Mouse (Mus musculus): ENCODE data around the gene Msi2. TPM values are rescaled to one million over a fixed set of nuclear protein-coding genes. Genes with fewer than 3 reads are reported as not detected.

The Msi2 gene
- polyA plus RNA-seq, 1 experiment from 2014 or later, result 24.5 TPM

DNA sequence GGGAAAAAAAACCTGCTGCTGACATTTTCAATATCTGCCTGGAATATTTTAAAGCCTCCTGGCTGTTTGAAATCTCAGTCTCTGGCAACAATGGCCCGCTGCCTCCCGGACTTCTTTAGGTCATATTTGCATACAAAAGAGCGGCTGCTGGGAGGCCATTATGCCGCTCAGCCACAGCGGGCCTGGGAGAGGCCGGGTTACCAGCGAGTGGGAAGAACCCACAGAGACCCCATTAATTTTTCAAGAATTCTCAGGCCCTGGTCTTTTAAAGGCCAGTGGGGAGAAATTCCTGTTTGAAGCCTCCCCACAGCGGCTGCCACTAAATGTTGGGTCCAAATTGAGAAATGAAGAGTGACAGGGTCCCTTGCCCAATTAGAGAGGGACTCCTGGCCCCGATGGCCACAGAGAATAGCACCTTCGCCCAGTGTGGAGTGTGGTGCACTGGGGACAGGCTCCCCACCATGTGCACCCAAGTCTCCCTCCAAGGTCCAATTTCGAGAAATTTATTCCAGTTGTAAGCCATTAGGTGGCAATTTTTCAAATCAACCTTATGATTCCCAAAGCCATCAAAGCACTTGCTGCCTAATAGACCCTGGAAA lies 183.9 kb downstream of the Msi2 start:
- Histone ChIP-seq H3K27ac (no peak overlapping the region), H3K4me2 (ENCODE audit: low read length) (no peak overlapping the region), H3K9ac (ENCODE audit: low read depth, low read length) (no peak overlapping the region), H3K27me3 (ENCODE audit: insufficient read depth, low read length) (no peaks in the 10 kb centered on the region), H3K36me3 (ENCODE audit: insufficient read depth, low read length) (no peaks in the 10 kb centered on the region), H3K4me3 (replicated peaks; ENCODE audit: low read depth, low read length) (no peak overlapping the region), H3K9me3 (replicated peaks; ENCODE audit: low read length) (no peaks in the 10 kb centered on the region), H3K4me1 (replicated peaks; ENCODE audit: insufficient read depth, low read length) (peaks cover 42% of the 10 kb centered on the region)
- 26% methylated on average over 11 of the region's 11 CpGs for WGBS
- no peak for TF ChIP-seq CTCF (IDR thresholded peaks at IDR 0.05; ENCODE audit: low read depth)
- no peak for DNase-seq (ENCODE audit: low spot score)
- no peak for ATAC-seq (replicated peaks; ENCODE audit: low FRiP score, low read depth)

DNA sequence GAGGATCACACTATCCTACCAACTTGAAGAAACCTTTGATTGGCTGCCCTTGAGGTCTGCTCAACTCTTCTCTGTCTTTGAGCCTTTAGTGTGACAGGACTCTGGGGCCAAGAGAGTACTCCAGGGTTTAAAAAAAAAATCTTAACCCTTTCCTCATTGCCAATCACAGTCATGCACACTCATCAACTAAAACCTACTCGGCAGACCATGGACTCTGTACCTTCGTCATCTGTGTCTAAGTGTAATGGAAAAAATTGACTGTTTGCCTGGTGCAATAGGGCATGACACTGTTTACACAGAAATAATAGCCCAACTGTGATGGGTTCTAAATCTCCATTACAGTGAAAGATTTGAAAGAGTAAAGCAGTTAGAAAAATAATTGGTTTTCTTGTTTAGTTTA lies 186.3 kb downstream of the Msi2 start:
- no peaks in the 10 kb centered on the region for H3K9me3 ChIP-seq (replicated peaks; ENCODE audit: low read length)
- 49% methylated on average over 2 of the region's 2 CpGs for WGBS
- DNase-seq (ENCODE audit: low spot score) (no peak), ATAC-seq (replicated peaks; ENCODE audit: low FRiP score, low read depth) (no peak)
- no peaks in the 10 kb centered on the region for H3K36me3 ChIP-seq (ENCODE audit: insufficient read depth, low read length)
- H3K4me1 ChIP-seq (replicated peaks; ENCODE audit: insufficient read depth, low read length), result peaks cover 48% of the 10 kb centered on the region
- H3K9ac ChIP-seq (ENCODE audit: low read depth, low read length), result no peak overlapping the region
- H3K27ac ChIP-seq, result no peak overlapping the region
- TF ChIP-seq CTCF (IDR thresholded peaks at IDR 0.05; ENCODE audit: low read depth), result no peak
- no peak overlapping the region for H3K4me3 ChIP-seq (replicated peaks; ENCODE audit: low read depth, low read length)
- no peaks in the 10 kb centered on the region for H3K27me3 ChIP-seq (ENCODE audit: insufficient read depth, low read length)
- no peak overlapping the region for H3K4me2 ChIP-seq (ENCODE audit: low read length)

DNA sequence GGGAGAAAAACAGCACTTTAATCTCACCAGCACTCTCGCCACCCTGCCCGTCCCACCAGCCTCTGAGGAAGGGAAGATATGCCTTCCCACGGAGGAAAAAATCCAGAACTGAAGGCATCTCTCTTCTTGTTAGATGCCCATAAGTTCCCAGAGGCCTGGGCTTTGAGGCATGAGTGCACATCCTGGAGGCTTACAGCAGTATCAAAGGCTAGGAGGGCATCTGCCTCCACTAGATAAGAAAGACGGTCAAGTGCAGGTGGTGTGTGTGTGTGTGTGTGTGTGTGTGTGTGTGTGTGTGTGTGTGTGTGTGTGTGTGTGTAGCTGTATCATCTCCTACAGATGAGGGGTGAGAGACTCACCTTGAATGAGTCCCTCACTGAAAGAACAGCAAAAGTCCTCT lies 188.3 kb downstream of the Msi2 start:
- no peak for ATAC-seq (replicated peaks; ENCODE audit: low FRiP score, low read depth)
- WGBS, result 85% methylated on average over 4 of the region's 4 CpGs
- Histone ChIP-seq H3K9ac (ENCODE audit: low read depth, low read length) (no peak overlapping the region), H3K9me3 (replicated peaks; ENCODE audit: low read length) (no peaks in the 10 kb centered on the region), H3K4me2 (ENCODE audit: low read length) (no peak overlapping the region), H3K36me3 (ENCODE audit: insufficient read depth, low read length) (no peaks in the 10 kb centered on the region), H3K4me1 (replicated peaks; ENCODE audit: insufficient read depth, low read length) (peaks cover 43% of the 10 kb centered on the region), H3K27ac (no peak overlapping the region), H3K4me3 (replicated peaks; ENCODE audit: low read depth, low read length) (no peak overlapping the region), H3K27me3 (ENCODE audit: insufficient read depth, low read length) (no peaks in the 10 kb centered on the region)
- TF ChIP-seq CTCF (IDR thresholded peaks at IDR 0.05; ENCODE audit: low read depth), result no peak
- DNase-seq (ENCODE audit: low spot score), result no peak

GRCm38 (mm10) chr11:88528522-88529101 lies 189.7 kb downstream of the Msi2 start:
- ATAC-seq (replicated peaks; ENCODE audit: low FRiP score, low read depth), result no peak
- no peak overlapping the region for H3K4me3 ChIP-seq (replicated peaks; ENCODE audit: low read depth, low read length)
- peak; percentile 88 for DNase-seq (ENCODE audit: low spot score)
- H3K27ac ChIP-seq, result peak overlapping the region; percentile 54
- H3K4me2 ChIP-seq (ENCODE audit: low read length), result peak overlapping the region; percentile 11; the same call in 1 of the 2 replicates
- no peaks in the 10 kb centered on the region for H3K36me3 ChIP-seq (ENCODE audit: insufficient read depth, low read length)
- H3K9ac ChIP-seq (ENCODE audit: low read depth, low read length), result no peak overlapping the region
- peaks cover 42% of the 10 kb centered on the region for H3K4me1 ChIP-seq (replicated peaks; ENCODE audit: insufficient read depth, low read length)
- H3K27me3 ChIP-seq (ENCODE audit: insufficient read depth, low read length), result no peaks in the 10 kb centered on the region
- WGBS, result 28% methylated on average over 8 of the region's 8 CpGs
- no peaks in the 10 kb centered on the region for H3K9me3 ChIP-seq (replicated peaks; ENCODE audit: low read length)
- 0 out of 2 replicates have a peak, but pooled peaks have one; percentile 2 for TF ChIP-seq CTCF (IDR thresholded peaks at IDR 0.05; ENCODE audit: low read depth)

DNA sequence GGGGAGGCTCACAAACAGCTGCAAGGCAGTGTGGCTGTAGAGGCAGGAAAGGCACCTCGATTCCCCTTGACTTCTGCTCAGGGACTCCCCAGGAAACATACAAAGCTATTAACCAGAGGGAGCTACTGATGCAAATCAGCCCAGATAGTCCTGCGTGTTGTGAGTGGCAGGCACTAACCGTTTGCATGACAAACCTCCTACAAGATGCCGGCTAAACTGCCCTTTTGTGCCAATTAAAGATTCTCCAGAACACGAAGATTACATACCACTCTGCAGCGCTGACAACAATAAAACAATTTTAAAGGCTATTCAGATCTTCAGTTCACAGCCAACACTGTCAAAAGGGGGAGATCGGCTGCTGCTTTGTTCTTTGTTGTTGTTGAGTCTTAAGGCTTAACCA lies 191.6 kb downstream of the Msi2 start:
- no peaks in the 10 kb centered on the region for H3K9me3 ChIP-seq (replicated peaks; ENCODE audit: low read length)
- DNase-seq (ENCODE audit: low spot score), result no peak
- no peaks in the 10 kb centered on the region for H3K27me3 ChIP-seq (ENCODE audit: insufficient read depth, low read length)
- H3K4me3 ChIP-seq (replicated peaks; ENCODE audit: low read depth, low read length), result no peak overlapping the region
- no peak overlapping the region for H3K9ac ChIP-seq (ENCODE audit: low read depth, low read length)
- TF ChIP-seq CTCF (IDR thresholded peaks at IDR 0.05; ENCODE audit: low read depth), result no peak
- no peaks in the 10 kb centered on the region for H3K36me3 ChIP-seq (ENCODE audit: insufficient read depth, low read length)
- H3K4me2 ChIP-seq (ENCODE audit: low read length), result no peak overlapping the region
- peaks cover 51% of the 10 kb centered on the region for H3K4me1 ChIP-seq (replicated peaks; ENCODE audit: insufficient read depth, low read length)
- no peak for ATAC-seq (replicated peaks; ENCODE audit: low FRiP score, low read depth)
- H3K27ac ChIP-seq, result no peak overlapping the region
- WGBS, result 12% methylated on average over 7 of the region's 7 CpGs

GRCm38 (mm10) chr11:88524790-88525575 lies 193.3 kb downstream of the Msi2 start:
- Histone ChIP-seq H3K9me3 (replicated peaks; ENCODE audit: low read length) (no peaks in the 10 kb centered on the region), H3K4me1 (replicated peaks; ENCODE audit: insufficient read depth, low read length) (peaks cover 57% of the 10 kb centered on the region), H3K9ac (ENCODE audit: low read depth, low read length) (no peak overlapping the region), H3K4me3 (replicated peaks; ENCODE audit: low read depth, low read length) (no peak overlapping the region), H3K27ac (peak overlapping the region; percentile 43; the same call in 1 of the 2 replicates), H3K36me3 (ENCODE audit: insufficient read depth, low read length) (0 out of 2 replicates have a peak, but pooled peaks cover 3% of the 10 kb centered on the region), H3K27me3 (ENCODE audit: insufficient read depth, low read length) (no peaks in the 10 kb centered on the region), H3K4me2 (ENCODE audit: low read length) (no peak overlapping the region)
- no peak for TF ChIP-seq CTCF (IDR thresholded peaks at IDR 0.05; ENCODE audit: low read depth)
- DNase-seq (ENCODE audit: low spot score) (peak; percentile 68), ATAC-seq (replicated peaks; ENCODE audit: low FRiP score, low read depth) (no peak)
- 47% methylated on average over 10 of the region's 10 CpGs for WGBS

Data from kidney, postnatal 0 days (tissue).